Mouse (Mus musculus) ES-Bruce4 (cell line): ENCODE measurements around the gene Gm21830.

Source experiments
- EP300 ChIP-seq: IDR thresholded peaks from 2 replicates; pipeline ENCODE4 v1.6.1; 2011; ENCODE audit warnings: low read depth, low read length; ENCODE audit not compliant: insufficient read depth
- POLR2A ChIP-seq: IDR thresholded peaks from one replicate; pipeline ENCODE4 v1.8.1; 2011; ENCODE audit warnings: low read length; ENCODE audit not compliant: insufficient read depth

DNA sequence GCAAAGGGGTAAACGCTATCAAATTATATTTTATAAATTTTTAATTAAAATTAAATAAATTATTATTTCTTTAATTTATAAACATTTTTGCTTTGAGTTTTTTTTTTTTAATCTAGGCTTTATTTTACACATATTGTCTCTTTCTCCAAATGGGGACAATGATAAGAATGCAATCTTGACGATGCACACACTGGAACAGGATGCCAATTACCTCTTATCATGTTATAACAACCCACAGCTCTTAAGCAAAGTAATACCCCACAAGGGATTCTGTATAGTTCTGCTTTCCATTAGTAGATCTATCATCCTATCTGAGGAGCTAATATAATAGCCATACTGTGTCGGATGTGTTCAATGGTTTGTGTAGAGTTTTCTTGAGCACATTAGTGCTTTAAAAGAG, 47.3 kb downstream of the Gm21830 start:
- no peak for TF ChIP-seq POLR2A
- TF ChIP-seq EP300: no peak
